Mouse (Mus musculus) spleen, postnatal 36 days (tissue): ENCODE data around the gene Trim58.

Experiments used
- DNase-seq, 2 experiments: peaks; one replicate each; pipeline ENCODE4 v3.0.0; 2022; ENCODE audit warnings: low spot score in 2 of 2, mixed read lengths in 1 of 2

Trim58 gene

DNA sequence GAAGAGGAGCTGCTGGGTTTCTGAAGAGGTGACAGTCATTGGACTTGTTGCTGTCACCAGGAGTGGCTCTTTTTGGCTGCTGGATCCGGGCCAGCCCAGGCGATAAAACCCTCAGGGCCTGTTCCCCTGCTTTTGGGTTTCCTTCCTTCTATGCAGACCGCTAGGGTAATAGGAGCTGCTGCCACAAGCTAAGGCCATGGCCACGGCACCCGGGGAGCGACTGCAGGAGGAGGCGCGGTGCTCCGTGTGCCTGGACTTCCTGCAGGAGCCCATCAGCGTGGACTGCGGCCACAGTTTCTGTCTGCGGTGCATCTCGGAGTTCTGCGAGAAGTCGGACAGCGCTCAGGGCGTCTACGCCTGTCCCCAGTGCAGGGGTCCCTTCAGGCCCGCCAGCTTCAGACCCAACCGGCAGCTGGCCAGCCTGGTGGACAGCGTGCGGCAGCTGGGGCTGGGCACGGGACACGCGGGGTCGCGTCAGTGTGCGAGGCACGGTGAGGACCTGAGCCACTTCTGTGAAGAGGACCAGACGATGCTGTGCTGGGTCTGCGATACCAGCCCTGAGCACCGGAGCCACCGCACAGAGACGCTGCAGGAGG is at the start of gene Trim58:
Gene Trim58 (plus strand): TSS at position 194 of the 596 bp plus-strand sequence.
- DNase-seq: peak; percentile 42 to 71

DNA sequence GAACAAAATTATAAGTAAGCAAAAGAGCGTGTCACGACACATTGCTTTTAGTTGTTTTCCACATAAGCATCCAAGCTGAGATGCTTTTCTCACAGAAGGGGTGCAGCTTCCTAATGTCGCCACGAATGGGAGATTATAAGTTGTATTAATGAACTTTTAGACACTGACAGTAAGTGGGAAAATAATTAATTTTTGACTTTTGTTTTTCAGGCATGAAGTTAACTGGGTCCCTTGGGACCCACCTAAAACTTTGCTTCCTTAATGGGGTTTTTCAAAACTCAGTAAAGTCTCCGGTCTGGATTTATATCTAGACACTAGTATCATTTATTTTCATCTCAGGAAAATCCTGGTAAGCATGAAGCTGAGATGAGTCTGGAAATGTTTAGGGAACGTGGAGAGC is 45.5 kb upstream of the Trim58 start, which contains the start of gene Olfr324:
Gene Olfr324 (plus strand): TSS at position 301 of the 400 bp plus-strand sequence.
- DNase-seq: no peak

DNA sequence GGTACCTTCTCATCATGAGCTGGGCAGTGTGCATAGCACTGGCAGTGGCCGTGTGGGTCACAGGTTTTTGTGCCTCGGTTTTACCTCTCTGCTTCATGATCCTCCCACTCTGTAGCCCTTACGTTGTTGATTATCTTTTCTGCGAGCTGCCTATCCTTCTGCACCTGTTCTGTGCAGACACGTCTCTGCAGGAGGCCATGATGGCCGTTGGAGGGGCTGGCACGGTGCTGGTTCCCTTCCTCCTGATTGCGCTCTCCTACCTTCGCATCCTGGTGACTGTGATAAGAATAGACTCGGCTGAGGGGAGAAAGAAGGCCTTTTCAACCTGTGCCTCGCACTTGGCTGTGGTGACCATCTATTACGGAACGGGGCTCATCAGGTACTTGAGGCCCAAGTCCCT is 42.4 kb upstream of the Trim58 start:
- no peak for DNase-seq

DNA sequence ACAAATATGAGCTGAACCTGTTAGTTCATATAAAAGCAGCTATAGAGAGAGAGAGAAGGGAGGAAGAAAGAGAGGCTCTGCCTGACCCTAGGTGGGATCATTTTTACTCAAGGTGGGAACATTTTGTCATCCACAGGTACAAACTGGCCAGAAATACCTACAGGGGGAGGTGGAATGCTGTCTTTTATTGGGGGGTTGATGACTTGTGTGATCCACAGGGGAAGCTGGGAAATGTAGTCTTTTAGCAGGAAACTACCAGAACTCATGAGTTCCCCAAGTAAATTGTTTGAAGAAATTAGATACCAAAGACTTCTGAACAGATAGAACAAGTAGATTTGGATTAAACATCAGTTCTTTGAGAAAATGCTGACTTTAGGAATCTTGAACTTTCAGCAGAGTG is 38.2 kb upstream of the Trim58 start:
- no peak for DNase-seq

DNA sequence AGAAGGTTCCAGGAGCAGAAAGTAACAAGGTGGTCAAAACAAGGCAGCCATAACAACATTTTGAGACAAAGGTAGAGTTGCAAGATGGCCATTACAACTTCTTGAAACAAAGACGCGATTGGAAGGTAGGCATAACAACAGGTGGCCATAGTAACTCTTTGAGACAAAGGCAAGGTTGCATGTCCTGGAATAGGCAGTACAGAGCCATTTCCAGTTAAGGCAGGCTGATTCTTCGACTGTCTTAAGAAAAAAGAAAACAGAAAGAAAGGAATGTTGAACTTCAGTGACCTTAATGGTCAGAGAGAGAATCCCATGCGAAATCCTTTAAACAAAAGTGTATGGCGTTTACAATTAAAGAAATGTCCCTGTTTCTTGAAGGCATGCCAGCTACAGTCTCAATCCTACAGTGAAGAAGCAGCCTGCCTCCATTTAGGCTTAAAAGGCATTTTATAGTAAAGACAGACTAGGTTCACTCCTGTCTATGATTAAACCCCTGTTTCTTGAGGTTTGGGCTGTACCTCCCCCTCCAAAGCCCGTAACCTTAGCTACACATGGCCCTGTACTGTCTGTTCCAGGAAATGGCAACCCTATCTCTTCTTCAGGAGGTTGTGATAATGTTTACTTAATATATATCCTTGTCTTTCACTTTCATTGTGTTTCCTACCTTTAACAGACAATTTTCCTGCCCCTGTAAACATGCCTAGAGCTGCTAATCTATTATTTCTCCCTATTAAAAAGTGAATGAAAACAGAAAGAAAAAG is 37.3 kb upstream of the Trim58 start:
- DNase-seq: no peak

DNA sequence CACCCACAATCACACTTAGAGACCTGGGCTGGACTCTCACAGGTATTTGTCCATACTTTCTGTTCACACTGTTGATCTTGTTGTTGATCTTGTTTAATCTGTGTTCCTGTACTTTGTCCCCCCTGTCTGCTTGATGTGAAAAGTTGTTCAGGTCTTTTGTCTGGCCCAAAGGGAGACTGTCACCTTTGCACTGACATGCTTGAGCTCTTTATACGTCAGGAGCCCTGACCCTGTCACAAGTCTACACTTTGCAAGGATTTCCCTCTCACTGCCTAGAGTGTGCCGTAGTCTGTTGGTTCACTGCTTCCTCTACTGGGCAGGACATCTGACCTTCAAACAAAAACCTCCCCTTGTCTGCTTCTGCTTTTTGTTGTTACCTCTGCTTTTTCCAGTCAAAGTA is 35.6 kb upstream of the Trim58 start:
- DNase-seq: no peak

DNA sequence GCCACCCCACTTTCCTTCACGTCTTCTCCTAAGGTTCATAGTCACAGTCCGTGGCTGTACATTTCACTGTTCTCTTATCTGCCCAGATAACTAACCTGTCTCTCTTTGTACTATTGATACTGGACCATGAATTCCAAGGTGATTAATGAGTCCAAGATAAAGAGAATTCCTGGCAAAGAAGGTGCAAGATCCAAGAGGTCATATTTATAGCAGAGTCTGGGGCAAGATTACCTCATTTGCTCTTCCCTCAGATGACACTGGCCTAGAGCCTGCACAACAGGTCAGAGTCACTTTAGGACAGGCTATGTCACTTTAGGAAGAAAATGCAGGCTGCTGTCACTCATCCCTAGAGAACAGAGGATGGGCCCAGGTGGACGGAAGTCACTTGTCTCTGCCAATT is 35.0 kb upstream of the Trim58 start:
- no peak for DNase-seq

DNA sequence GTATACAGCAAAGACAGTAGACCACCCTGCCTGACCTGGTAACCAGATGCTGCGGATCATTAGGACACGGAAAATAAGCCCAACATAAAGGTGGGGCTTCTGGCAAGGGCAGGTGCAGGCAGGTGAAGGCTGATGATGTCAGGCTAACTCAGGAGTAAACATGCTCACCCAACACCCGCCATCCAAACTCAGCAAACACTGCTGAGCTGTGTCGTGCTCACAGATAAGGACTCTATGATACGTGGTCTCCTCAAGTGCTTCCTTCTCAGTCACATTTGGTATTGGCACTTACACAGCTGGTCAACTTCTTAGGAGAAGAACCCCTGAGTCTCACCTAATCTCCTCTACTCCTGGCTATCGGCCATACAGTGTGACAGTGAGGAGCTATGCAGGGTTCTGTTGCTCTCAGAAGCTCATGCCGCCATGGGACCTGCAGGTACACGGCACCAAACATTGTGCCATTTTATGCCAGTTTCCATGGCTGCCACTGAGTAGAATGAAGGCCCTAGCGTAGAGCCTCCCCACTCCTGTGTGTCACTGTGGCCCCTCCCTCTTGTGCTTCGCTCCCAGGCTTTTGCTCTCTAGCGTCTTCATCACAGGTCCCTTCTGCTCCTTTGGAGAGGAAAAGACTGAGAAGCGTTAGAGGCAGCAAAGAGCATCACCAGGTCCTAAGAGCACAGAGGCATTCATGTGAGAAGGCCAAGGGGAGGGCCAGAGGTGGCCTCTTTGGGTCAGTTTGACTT is 33.9 kb upstream of the Trim58 start:
- DNase-seq: no peak

DNA sequence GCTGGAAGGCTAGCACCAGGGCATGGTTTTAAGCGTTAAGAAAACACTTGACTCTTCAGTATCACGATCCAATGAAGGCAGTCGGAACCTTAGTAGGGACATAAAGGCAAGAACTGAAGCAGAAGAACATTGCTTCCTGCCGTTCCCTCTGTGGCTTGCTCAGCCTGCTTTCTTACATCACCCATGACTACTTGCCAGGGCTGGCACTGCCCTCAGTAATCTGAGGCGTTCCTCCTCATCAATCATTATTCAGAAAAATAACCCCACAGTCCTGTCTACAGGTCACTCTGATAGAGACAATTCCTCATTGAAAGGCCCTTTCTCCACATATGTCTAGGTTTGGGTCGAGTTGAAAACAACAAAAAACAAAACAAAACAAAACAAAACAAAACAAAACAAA is 33.2 kb upstream of the Trim58 start:
- no peak for DNase-seq

DNA sequence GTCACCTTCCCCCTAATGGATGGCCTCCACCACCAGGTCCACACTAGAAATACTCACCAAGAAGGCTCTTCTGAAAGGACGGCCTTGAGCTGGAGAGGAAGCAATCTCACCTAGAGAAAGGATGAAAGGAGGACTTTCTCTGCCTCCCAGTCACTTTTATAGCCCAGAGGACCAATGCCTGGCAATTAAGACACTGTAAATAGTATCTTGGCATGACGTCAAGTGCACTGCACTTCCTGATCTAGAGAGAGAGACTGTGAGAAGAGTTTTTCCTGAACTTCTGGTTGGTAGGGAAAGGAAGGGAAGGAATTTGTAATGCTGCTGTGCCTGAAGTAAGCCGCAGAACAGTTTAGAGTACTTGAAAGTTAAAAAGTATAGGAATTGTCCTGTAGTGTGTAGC is 26.9 kb upstream of the Trim58 start:
- no peak for DNase-seq

DNA sequence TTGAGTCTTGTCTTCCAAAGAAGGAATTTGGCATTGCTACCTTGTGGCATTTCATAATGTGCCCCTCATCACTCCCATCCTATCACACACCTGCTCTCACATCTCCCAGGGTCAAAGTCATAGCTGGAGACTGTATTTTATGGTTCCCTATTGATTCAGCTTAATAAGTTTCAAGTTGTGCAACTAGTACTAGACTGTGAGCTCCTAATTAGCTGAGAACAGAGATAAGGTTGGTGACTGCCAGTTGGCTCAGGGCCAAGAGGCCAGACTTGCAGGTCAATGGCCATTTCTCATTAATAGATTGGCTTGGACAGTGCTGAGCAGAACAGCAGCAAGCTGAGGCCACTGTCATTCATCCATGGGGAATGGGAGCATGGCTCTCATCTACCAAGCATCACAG is 25.7 kb upstream of the Trim58 start:
- no peak for DNase-seq

DNA sequence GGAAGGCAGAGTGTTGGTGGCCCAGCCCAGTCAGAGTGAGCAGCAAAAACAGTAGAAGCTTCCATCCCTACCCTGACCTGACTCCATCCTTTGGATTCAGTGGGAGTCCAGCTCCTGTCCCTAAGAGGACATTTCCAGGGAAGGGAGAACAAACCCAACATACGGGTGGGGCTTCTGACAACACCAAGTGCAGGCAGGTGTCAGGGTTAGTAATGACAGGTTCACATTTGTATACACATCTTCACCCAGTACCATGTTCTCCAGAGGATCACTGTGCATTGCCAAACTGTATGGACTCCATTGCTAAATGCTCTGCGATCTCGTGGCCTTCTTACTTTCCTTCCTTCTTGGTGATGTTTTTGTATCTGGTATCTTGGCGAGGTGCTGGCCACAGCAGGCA is 24.3 kb upstream of the Trim58 start, which contains the start of gene 2210407C18Rik:
Gene 2210407C18Rik (minus strand): TSS at position 101 of the 400 bp plus-strand sequence.
- no peak for DNase-seq

DNA sequence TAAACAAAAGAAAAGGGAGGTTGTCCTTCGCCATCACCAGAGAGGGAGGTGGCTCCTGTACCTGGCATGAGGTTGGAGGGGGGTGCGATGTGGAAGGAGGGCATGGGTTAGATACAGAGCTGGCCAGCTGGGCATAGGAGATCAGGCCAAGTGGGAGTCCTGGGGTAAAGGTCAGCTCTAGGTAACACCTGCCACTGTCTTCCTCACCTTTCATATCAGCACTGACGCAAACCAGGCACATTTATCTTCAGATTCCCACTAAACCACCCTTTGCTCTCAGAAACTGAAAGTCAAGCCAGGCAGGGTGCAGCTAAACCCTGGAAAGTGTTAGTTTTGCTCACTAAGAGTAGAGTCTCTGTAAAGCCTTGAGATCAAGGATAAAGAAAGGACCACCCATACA is 21.9 kb upstream of the Trim58 start:
- DNase-seq: no peak

DNA sequence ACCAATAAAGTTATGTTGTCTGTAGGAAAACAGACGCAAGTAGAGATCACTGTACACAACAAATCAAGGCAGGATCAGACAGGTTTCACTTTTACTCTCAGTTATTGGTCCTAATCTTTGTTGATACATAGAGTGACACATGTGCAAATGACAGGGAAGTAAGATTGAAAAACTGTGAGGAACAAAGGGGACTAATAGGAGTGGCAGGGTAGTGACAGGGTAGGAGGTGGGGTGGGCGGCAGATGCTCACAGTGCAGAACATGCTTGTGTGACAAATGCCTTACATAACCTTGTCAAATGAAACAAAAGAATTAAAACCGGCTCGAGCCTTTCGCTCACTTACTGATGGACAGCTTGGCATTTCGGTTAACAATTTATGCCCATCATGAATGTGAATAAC is 21.5 kb upstream of the Trim58 start:
- no peak for DNase-seq

DNA sequence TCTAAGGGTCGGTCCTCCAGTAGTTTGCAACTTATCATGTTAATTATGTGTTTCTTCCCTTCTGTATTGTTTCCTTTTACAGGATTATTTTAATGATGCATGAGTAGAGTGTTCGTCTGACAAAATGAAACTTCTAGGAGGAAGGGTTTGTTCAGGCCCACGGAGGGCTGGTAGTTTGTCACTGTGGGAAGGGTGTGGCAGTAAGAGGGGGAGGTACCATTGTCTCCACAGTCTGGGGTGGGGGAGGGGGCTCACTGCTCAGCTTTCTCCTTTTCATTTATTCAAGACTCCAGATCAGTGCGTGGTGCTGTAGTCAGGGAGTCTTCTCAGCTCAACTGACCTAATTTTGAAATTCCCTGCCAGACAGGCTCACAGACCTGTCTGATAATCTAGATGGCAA is 14.1 kb upstream of the Trim58 start:
- DNase-seq: no peak

DNA sequence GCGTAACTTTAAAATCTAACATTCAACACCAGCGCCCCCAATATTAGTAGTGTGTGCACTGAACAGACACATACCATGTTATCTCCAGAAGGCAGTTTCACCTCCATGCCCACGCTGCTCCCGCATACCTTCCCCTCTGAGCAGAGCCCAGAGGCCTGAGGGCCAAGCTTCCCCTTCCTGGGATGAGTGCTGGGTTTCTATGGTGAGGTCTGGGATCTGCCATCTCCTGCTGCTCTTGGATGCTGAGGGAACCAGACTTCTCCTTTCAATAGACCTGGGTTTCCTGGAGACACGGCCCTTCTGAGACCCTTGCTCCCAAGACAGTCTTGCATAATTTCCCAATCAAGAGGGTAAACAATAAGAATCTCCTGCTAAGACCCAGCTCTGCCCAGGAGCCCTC is 9.9 kb upstream of the Trim58 start, which contains the start of gene Olfr323:
Gene Olfr323 (minus strand): TSS at position 101 of the 400 bp plus-strand sequence.
- no peak for DNase-seq

DNA sequence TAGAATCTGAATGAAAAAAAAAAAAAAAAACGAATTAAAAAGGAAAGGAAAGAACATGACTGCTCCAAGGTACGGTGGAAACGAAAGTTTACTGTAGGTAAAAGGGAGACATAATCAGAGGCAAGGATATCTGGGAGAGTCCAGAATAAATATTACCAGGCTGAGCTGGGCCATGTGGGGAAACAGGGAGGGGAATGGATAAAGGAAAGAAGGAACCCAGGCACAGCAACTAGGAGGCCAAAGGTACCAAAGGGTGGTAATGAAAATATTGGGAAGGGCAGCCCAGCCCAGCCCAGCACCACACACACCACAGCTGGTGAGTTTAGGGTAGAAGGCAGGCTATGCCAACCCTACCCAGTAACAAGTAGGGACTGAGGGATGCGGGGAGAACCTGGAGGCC is 5.4 kb upstream of the Trim58 start:
- no peak for DNase-seq

DNA sequence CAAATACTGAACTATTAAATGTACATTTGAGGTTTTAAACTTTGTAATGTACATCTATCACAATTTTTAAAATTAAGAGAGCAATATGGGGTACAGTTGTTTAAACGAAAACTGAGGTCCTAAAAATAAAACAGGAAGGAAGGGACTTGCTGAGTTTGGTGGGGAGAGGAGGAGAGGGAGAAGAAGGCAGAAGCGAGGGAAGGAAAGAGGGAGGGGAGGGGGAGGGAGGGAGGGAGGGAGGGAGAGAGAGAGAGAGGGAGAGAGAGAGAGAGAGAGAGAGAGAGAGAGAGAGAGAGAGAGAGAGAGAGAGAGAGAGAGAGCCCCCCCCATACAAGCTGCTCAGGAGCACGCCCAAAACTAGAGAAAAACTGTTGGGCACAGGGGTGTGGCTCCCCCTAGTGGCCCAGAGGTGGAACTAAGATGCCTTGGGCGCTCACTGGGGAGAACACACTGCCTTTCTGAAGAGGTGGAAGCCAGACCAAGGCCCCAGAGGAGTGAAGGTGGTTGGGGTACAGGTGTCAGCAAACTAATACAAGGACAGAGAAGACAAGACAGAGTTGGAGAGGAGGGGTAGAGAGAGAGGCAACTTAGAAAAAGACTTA is 3.8 kb upstream of the Trim58 start:
- DNase-seq: peak; percentile 32 to 45

DNA sequence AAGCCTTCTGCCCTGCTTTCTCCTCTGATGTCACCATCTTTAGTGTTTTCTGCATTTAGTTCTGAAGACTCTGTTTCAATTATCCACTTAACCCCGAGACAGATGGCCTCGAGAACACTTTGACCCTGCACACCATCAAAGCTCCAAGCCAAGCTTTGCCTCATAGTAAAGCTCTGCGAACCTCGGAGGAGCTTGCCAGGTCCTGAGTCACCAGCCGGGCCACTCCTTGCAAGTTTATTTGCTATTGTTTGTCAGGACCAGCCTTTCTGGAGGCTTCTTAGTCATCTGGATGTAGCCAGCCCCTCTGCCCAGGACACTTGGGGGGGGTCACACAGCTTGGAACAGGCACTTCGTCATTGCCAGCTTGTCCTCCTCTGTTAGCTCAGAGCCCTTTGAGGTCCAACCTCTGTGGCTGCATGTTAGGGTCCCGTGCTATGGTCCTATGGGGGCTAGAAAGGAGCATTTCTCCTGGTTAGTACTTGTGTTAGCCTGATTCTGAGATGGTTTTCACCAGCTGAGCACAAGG is 2.0 kb upstream of the Trim58 start:
- no peak for DNase-seq

DNA sequence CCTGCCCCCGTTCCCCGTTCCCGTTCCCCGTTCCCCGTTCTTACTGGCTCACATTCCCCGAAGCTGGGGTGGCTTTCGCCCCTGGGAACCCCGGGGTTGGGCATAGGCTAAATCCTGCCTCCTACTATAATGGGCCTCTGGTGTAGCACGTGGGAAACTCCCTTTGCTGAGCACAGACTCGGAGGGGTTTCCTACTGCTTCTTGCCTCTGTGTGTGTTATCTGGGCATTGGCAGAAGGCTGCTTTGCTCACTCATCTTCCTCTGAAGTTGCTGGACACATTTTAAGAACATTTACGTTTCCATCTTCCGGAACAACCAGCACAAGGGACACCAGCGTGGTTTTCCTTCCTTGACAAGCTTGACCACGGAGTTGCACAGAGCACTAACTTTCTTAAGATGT is 792 bp downstream of the Trim58 start:
- DNase-seq: peak in 1 of 2 experiments; percentile 31

DNA sequence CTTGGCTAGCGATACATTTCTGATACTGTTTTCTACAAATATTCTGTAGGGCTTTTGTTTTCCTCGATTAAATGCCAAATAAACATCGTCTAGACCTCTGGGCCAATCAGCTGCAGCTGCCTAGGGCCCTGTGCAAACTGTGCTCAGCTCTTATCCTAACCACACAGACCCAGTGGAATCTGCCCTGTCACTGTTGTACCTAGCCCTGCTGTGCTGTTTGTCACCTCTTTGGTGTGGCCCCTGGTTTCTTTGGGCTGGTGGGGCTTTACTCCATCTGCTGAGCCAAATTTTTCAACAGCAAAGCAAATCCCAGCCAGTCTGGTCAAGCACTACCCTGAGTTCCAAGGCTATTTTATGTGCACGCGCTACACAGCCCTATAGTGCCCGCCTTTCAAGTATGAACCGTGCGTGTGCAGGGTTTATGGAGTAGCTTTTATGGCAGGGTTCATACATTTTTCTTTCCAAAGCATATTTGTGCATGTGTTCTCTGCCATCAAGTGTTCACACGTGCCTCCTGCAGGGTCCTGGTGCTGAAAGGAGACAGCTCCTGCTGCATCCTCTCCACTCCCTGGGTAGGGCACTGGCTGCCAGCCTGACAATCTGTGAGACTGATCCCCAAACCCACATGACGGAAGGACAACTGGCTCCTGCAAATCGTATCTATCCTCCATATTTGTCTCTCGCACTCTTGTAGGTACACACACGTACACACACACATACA is 1.5 kb downstream of the Trim58 start:
- peak; percentile 64 to 78 for DNase-seq
